Mouse (Mus musculus): Measurements from ENCODE around the gene Sgms1. TPM values are rescaled to one million over a fixed set of nuclear protein-coding genes. Genes with fewer than 3 reads are reported as not detected.
"Not testable (repeated sequence)": the region's sequence is repeated elsewhere in the genome, so short reads cannot be mapped to it uniquely, and the experiment has no call there.

Sgms1 gene
- total and polyA plus RNA-seq, 3 experiments, result 27.0 to 62.1 (median 60.5) TPM

GRCm38 (mm10) chr19:32358699-32359517 lies 30.6 kb downstream of the Sgms1 start:
- no peak overlapping the region for H3K27ac ChIP-seq
- peaks cover 3% of the 10 kb centered on the region for H3K4me1 ChIP-seq (ENCODE audit: control insufficient read depth, insufficient read depth, low read length)
- WGBS, result 88% methylated on average over 12 of the region's 12 CpGs
- H3K9ac ChIP-seq (ENCODE audit: low read depth, low read length), result no peak overlapping the region
- intact Hi-C loops (cut with DNase I), result no loop called here
- no peaks in the 10 kb centered on the region; the same call in 1 of the 2 replicates for H3K36me3 ChIP-seq (ENCODE audit: control insufficient read depth, insufficient read depth, low read length)
- no peak overlapping the region for H3K4me3 ChIP-seq
- no peaks in the 10 kb centered on the region for H3K27me3 ChIP-seq (ENCODE audit: control insufficient read depth, insufficient read depth, low read length)
- TF ChIP-seq CTCF (IDR thresholded peaks at IDR 0.05), result no peak
- TF ChIP-seq EP300 (IDR thresholded peaks at IDR 0.05; ENCODE audit: insufficient read depth, low read depth, low read length), result no peak
- TF ChIP-seq POLR2A (IDR thresholded peaks at IDR 0.05; ENCODE audit: insufficient read depth, low read depth, low read length), result no peak
- DNase-seq, result peak in 1 of 2 experiments; percentile 12
- H3K79me2 ChIP-seq (replicated peaks; ENCODE audit: control insufficient read depth, insufficient read depth, low read length), result peaks cover 6% of the 10 kb centered on the region

DNA sequence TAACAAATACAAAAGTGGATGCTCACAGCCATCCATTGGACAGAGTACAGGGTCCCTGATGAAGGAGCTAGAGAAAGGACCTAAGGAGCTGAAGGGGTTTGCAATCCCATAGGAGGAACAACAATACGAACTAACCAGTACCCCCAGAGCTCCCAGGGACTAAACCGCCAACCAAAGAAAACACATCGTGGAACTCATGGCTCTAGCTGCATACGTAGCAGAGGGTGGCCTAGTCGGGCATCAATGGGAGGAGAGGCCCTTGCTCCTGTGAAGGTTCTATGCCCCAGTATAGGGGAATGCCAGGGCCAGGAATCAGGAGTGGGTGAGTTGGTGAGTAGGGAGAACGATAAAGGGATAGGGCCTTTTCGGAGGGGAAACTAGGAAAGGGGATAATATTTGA lies 31.5 kb downstream of the Sgms1 start:
- H3K36me3 ChIP-seq (ENCODE audit: control insufficient read depth, insufficient read depth, low read length); H3K79me2 ChIP-seq (replicated peaks; ENCODE audit: control insufficient read depth, insufficient read depth, low read length); H3K27ac ChIP-seq; H3K4me1 ChIP-seq (ENCODE audit: control insufficient read depth, insufficient read depth, low read length); H3K4me3 ChIP-seq; intact Hi-C loops (cut with DNase I); H3K27me3 ChIP-seq (ENCODE audit: control insufficient read depth, insufficient read depth, low read length); H3K9ac ChIP-seq (ENCODE audit: low read depth, low read length): not testable (repeated sequence)
- peak in 1 of 2 experiments; percentile 15 for DNase-seq
- 98% methylated on average over 7 of the region's 7 CpGs for WGBS

GRCm38 (mm10) chr19:32356166-32356565 lies 33.3 kb downstream of the Sgms1 start:
- 38% methylated on average over 4 of the region's 4 CpGs for WGBS
- no peak overlapping the region for H3K4me3 ChIP-seq
- DNase-seq, result peak in 1 of 2 experiments; percentile 16

GRCm38 (mm10) chr19:32353447-32353846 lies 36.1 kb downstream of the Sgms1 start:
- Histone ChIP-seq H3K27ac (no peak overlapping the region), H3K36me3 (ENCODE audit: control insufficient read depth, insufficient read depth, low read length) (peaks cover 3% of the 10 kb centered on the region), H3K79me2 (replicated peaks; ENCODE audit: control insufficient read depth, insufficient read depth, low read length) (peaks cover 3% of the 10 kb centered on the region; the same call in 1 of the 2 replicates), H3K4me1 (ENCODE audit: control insufficient read depth, insufficient read depth, low read length) (peaks cover 4% of the 10 kb centered on the region), H3K9ac (ENCODE audit: low read depth, low read length) (no peak overlapping the region), H3K27me3 (ENCODE audit: control insufficient read depth, insufficient read depth, low read length) (no peaks in the 10 kb centered on the region), H3K4me3 (no peak overlapping the region)
- intact Hi-C loops (cut with DNase I), result no loop called here
- peak in 1 of 2 experiments; percentile 15 for DNase-seq
- TF ChIP-seq CTCF (IDR thresholded peaks at IDR 0.05), result no peak
- WGBS, result 97% methylated on average over 9 of the region's 9 CpGs

More at GRCm38 (mm10) chr19:32356166-32356565, 33.3 kb downstream of the Sgms1 start:
- no peak overlapping the region for H3K9ac ChIP-seq (ENCODE audit: low read depth, low read length)
- no peak overlapping the region for H3K27ac ChIP-seq
- peaks cover 3% of the 10 kb centered on the region for H3K4me1 ChIP-seq (ENCODE audit: control insufficient read depth, insufficient read depth, low read length)
- intact Hi-C loops (cut with DNase I), result no loop called here
- no peaks in the 10 kb centered on the region for H3K27me3 ChIP-seq (ENCODE audit: control insufficient read depth, insufficient read depth, low read length)
- TF ChIP-seq EP300 (IDR thresholded peaks at IDR 0.05; ENCODE audit: insufficient read depth, low read depth, low read length), result no peak
- TF ChIP-seq CTCF (IDR thresholded peaks at IDR 0.05), result no peak
- TF ChIP-seq POLR2A (IDR thresholded peaks at IDR 0.05; ENCODE audit: insufficient read depth, low read depth, low read length), result no peak
- peaks cover 3% of the 10 kb centered on the region; the same call in 1 of the 2 replicates for H3K79me2 ChIP-seq (replicated peaks; ENCODE audit: control insufficient read depth, insufficient read depth, low read length)
- no peaks in the 10 kb centered on the region for H3K36me3 ChIP-seq (ENCODE audit: control insufficient read depth, insufficient read depth, low read length)

DNA sequence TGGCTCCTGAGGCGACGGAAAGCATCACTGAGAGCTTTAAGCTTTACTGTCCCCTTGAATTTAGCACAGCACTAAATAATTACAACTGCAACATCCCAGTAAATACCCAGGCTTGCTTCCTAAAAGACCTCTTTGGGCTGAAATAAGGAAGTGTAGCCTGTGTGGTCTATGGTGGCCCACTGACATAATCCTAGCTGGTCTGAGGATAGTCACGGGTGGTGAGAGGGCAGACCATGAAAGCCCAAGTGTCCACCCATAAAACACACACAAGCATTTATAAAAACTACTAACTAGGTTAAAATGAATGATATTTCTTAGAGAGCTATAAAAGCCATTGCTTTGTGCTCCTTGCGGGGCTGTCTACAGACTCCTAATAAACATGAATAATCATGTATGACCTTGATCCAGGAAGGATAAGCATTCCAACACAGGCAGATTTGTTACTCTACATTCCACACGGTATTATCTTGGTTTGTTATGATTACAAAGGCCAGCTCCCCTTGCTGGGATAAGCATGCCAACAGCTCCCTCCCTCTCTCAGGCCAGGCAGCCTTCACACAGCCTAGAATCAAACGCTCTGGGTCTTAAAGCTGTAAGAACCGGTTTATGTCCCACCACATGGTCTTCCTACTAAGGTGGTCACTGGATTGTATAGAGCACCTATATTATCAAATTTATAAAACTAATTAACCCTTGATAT lies 40.4 kb downstream of the Sgms1 start:
- Histone ChIP-seq H3K27me3 (ENCODE audit: control insufficient read depth, insufficient read depth, low read length) (no peaks in the 10 kb centered on the region), H3K27ac (peak overlapping the region; percentile 15), H3K9ac (ENCODE audit: low read depth, low read length) (no peak overlapping the region), H3K4me1 (ENCODE audit: control insufficient read depth, insufficient read depth, low read length) (peaks cover 9% of the 10 kb centered on the region), H3K36me3 (ENCODE audit: control insufficient read depth, insufficient read depth, low read length) (peaks cover 24% of the 10 kb centered on the region), H3K4me3 (no peak overlapping the region), H3K79me2 (replicated peaks; ENCODE audit: control insufficient read depth, insufficient read depth, low read length) (no peaks in the 10 kb centered on the region; the same call in 1 of the 2 replicates)
- peak in 1 of 2 experiments; percentile 19 for DNase-seq
- TF ChIP-seq CTCF (IDR thresholded peaks at IDR 0.05) (peak; percentile 52), POLR2A (IDR thresholded peaks at IDR 0.05; ENCODE audit: insufficient read depth, low read depth, low read length) (no peak)
- intact Hi-C loops (cut with DNase I), result no loop called here
- 41% methylated on average over 7 of the region's 7 CpGs for WGBS

GRCm38 (mm10) chr19:32347491-32347890 lies 42.0 kb downstream of the Sgms1 start:
- DNase-seq, result peak in 1 of 2 experiments; percentile 14
- H3K79me2 ChIP-seq (replicated peaks; ENCODE audit: control insufficient read depth, insufficient read depth, low read length), result no peaks in the 10 kb centered on the region; the same call in 1 of the 2 replicates
- H3K9ac ChIP-seq (ENCODE audit: low read depth, low read length), result no peak overlapping the region
- no peak overlapping the region for H3K27ac ChIP-seq
- no peak overlapping the region for H3K4me3 ChIP-seq
- H3K36me3 ChIP-seq (ENCODE audit: control insufficient read depth, insufficient read depth, low read length), result peaks cover 26% of the 10 kb centered on the region
- TF ChIP-seq EP300 (IDR thresholded peaks at IDR 0.05; ENCODE audit: insufficient read depth, low read depth, low read length), result no peak
- no peak for TF ChIP-seq POLR2A (IDR thresholded peaks at IDR 0.05; ENCODE audit: insufficient read depth, low read depth, low read length)
- TF ChIP-seq CTCF (IDR thresholded peaks at IDR 0.05), result no peak
- WGBS, result 92% methylated on average over 5 of the region's 5 CpGs
- peaks cover 15% of the 10 kb centered on the region for H3K4me1 ChIP-seq (ENCODE audit: control insufficient read depth, insufficient read depth, low read length)
- no peaks in the 10 kb centered on the region for H3K27me3 ChIP-seq (ENCODE audit: control insufficient read depth, insufficient read depth, low read length)
- intact Hi-C loops (cut with DNase I), result loop anchor here (2.0 kb wide), 1 partner anchor 21 kb away; no protein-coding TSS in a partner anchor

All from heart, adult 2 months (tissue).